Mouse (Mus musculus) neural tube, embryonic 11.5 days (tissue): ENCODE measurements around the gene Qdpr. TPM values are rescaled to one million over a fixed set of nuclear protein-coding genes. Genes with fewer than 3 reads are reported as not detected.
"Not testable (repeated sequence)": the region's sequence is repeated elsewhere in the genome, so short reads cannot be mapped to it uniquely, and the experiment has no call there.

ENCODE experiments used
- ATAC-seq: fragments of 200-750 bp; cut with Nextera tagmentation; 2 replicates; pipeline ENCODE4 v1.8.0; 2017; ENCODE audit warnings: moderate number of reproducible peaks, mild to moderate bottlenecking, moderate TSS enrichment, moderate library complexity; ENCODE audit not compliant: insufficient read depth, low FRiP score, low TSS enrichment
- DNase-seq: peaks from one replicate; pipeline ENCODE4 v3.0.0-alpha.2; 2015; ENCODE audit warnings: low spot score
- H3K27ac ChIP-seq: fragments of 300-500 bp; sonication (generic); 2 replicates; pipeline ENCODE4 v1.5.1; 2014; ENCODE audit warnings: low read depth, mild to moderate bottlenecking, low read length
- H3K27me3 ChIP-seq: fragments of 300-500 bp; sonication (generic); 2 replicates; pipeline ENCODE4 v1.6.1; 2014; ENCODE audit warnings: mild to moderate bottlenecking, low read length, mixed read lengths; ENCODE audit not compliant: control insufficient read depth, insufficient read depth
- H3K36me3 ChIP-seq: fragments of 300-500 bp; sonication (generic); 2 replicates; pipeline ENCODE4 v1.6.1; 2014; ENCODE audit warnings: mild to moderate bottlenecking, low read length, moderate library complexity, mixed read lengths; ENCODE audit not compliant: control insufficient read depth, insufficient read depth
- H3K4me1 ChIP-seq: fragments of 300-500 bp; sonication (generic); 2 replicates; pipeline ENCODE4 v1.6.1; 2014; ENCODE audit warnings: low read length, mixed read lengths; ENCODE audit not compliant: control insufficient read depth, insufficient read depth
- H3K4me2 ChIP-seq: fragments of 300-500 bp; sonication (generic); 2 replicates; pipeline ENCODE4 v1.6.1; 2014; ENCODE audit warnings: low read depth, mild to moderate bottlenecking, moderate library complexity
- H3K4me3 ChIP-seq: fragments of 300-500 bp; sonication (generic); 2 replicates; pipeline ENCODE4 v1.5.1; 2014; ENCODE audit warnings: low read depth, low read length
- H3K9ac ChIP-seq: fragments of 300-500 bp; sonication (generic); 2 replicates; pipeline ENCODE4 v1.6.1; 2014; ENCODE audit warnings: mild to moderate bottlenecking, low read length
- H3K9me3 ChIP-seq: fragments of 300-500 bp; sonication (generic); 2 replicates; pipeline ENCODE4 v1.6.1; 2016; ENCODE audit warnings: low read length; ENCODE audit not compliant: control insufficient read depth
- WGBS: fragments of 180-500 bp; shearing (Covaris S2); extraction: QIAGEN DNeasy Blood & Tissue Kit; methylation state at CpG from one replicate; pipeline ENCODE4 v1.1.7; 2014; 5-methylcytosine and 5-hydroxymethylcytosine counted together
- polyA plus RNA-seq: library from polyadenylated mRNA; unstranded; fragments of >200 nt; fragmentation: Nextera tagmentation; extraction: Ambion mirVana; gene quantifications from 2 replicates; pipeline ENCODE4 v1.2.1, GENCODE M21; 2014

Gene Qdpr
- polyA plus RNA-seq, 1 experiment from 2014 or later = 101 TPM

DNA sequence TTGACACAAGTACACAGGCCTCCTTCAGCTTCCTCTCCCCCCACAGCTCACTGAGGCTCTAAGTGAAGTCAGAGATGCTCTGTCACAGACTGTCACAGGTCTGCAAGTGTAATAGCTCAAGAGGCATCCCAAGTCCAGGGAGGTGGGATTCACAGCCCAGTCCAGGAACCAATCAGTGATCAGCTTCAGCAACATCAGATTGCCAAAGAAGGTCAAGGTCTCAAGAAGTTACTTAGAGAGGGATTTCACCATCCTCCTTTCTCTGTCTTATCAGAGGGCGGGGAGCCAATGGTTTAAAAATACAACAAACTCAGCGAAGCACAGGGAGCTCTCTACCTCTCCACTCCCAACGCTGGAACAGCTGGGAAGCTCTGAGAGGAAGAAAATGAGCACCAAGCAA is 8.9 kb downstream of the Qdpr start:
- Histone ChIP-seq H3K36me3 (peaks cover 3% of the 10 kb centered on the region; the same call in 1 of the 2 replicates), H3K9me3 (no peaks in the 10 kb centered on the region), H3K9ac (no peak overlapping the region), H3K27ac (no peak overlapping the region), H3K27me3 (no peaks in the 10 kb centered on the region), H3K4me1 (no peaks in the 10 kb centered on the region), H3K4me3 (no peak overlapping the region), H3K4me2 (no peak overlapping the region)
- WGBS = 93% methylated on average over 3 of the region's 3 CpGs
- DNase-seq = no peak
- ATAC-seq = no peak

DNA sequence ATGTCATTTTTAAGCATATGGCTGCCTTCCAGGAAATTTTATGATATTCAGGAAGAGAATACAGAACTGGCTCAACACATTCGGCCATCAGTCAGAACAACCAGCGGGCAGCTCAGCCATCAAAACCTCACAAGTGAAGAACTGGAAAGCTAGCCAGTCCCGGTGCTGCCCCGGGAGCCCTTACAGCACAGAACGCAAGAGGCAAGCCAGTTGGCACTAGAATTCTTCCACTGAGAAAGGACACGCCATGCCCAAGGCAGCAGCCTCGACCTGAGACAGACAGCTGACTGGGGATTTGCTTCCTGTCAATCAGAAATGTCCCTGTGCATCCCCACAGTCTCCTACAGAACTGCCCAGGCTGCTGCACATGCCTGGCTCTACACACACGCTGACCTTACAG is 11.7 kb downstream of the Qdpr start:
- H3K9me3 ChIP-seq = no peaks in the 10 kb centered on the region
- no peak overlapping the region for H3K4me3 ChIP-seq
- no peaks in the 10 kb centered on the region for H3K4me1 ChIP-seq
- peaks cover 3% of the 10 kb centered on the region for H3K36me3 ChIP-seq
- H3K27ac ChIP-seq = no peak overlapping the region
- no peak overlapping the region for H3K9ac ChIP-seq
- 89% methylated on average over 8 of the region's 8 CpGs for WGBS
- ATAC-seq (no peak), DNase-seq (no peak)
- H3K4me2 ChIP-seq = no peak overlapping the region
- no peaks in the 10 kb centered on the region for H3K27me3 ChIP-seq

DNA sequence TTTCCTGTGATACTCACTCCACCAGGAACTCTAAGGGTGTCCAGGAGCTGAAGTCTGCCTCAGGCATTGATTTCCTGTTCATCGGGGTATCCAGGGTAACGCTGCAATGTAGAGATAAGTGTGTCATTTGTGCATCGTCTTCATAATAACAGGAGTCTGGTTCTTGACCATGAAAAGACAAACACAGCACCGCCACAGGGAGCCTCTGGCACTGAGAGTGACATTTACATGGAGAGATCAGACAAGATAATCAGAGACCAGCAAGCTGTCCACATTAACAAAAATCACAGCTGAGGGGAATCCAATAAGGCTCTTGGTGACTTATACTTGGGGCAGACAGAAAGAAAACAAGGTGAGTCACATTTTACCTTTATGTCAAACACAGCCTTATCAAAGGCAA is 12.2 kb downstream of the Qdpr start:
- Histone ChIP-seq H3K27me3 (no peaks in the 10 kb centered on the region), H3K27ac (no peak overlapping the region), H3K4me2 (no peak overlapping the region), H3K4me1 (no peaks in the 10 kb centered on the region), H3K9ac (no peak overlapping the region), H3K4me3 (no peak overlapping the region), H3K9me3 (no peaks in the 10 kb centered on the region), H3K36me3 (peaks cover 3% of the 10 kb centered on the region)
- WGBS = 85% methylated on average over 4 of the region's 4 CpGs
- ATAC-seq (no peak), DNase-seq (no peak)

DNA sequence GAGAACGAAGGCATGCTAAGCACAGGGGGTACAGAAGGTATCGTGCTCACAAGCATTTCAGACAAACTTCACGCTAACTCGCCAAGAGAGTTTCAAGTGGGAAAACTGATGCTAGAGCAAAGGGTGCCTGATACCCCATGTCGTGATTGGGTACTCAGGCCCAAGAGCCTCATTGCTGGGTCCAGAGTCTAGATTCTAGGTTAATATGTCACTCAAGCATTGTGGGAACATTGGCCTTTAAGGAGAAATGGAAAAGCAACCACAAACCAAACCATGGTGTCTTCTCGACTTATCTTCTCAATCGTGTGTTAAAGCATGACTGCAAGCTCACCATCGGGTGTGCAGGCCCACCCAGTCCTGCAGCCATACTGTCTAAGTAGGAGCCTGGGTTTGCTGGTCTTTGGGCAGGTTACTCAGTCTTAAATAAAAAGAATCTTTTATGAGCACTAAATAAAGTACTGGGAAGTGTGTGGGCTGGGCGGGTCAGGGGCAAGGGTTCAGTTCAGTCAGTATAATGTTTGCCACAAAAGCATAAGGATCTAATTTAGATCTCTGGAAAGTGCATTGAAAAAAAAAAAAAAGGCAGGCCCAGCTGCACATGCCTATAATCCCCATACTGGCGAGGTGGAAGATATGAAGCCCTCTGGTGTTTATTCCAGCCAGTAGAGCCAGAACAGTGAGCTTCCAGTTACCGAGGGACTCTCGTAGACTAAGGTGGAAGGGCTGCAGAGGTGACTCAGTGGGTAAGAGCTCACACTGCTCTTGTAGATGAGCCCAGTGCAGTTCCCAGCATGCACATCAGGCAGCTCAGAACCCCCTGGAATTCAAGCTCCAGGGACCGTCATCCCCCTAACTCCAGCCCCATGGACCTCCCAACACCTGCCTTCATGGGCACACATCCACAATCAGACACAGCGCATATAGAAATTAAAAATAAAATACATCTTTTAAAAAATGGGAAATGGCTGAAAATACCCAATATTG is 13.8 kb downstream of the Qdpr start:
- H3K36me3 ChIP-seq = peaks cover 3% of the 10 kb centered on the region
- ATAC-seq = no peak
- 92% methylated on average over 14 of the region's 14 CpGs for WGBS
- H3K4me1 ChIP-seq = no peaks in the 10 kb centered on the region
- H3K27ac ChIP-seq = no peak overlapping the region
- DNase-seq = no peak
- no peak overlapping the region for H3K4me2 ChIP-seq
- H3K9ac ChIP-seq = no peak overlapping the region
- no peaks in the 10 kb centered on the region for H3K9me3 ChIP-seq
- no peak overlapping the region for H3K4me3 ChIP-seq
- H3K27me3 ChIP-seq = no peaks in the 10 kb centered on the region

DNA sequence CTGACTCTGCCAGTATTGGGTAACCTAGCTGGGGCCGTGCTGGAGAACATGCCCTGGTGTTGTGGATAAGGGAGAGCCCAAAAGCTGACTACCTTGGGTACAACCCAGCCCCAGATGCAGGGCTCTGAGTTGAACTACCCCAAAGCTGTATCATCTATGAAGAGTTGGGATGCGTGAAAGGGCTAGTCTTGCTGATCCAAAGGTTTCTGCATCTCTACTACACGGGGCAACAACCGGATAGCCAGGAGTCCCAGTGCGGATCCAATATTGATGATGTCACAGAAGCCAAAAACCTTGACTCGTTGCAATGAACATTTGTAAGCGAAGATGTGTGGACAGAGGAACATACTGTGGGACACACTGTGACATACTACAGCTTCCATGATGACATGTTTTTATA is 22.1 kb downstream of the Qdpr start:
- no peak for ATAC-seq

DNA sequence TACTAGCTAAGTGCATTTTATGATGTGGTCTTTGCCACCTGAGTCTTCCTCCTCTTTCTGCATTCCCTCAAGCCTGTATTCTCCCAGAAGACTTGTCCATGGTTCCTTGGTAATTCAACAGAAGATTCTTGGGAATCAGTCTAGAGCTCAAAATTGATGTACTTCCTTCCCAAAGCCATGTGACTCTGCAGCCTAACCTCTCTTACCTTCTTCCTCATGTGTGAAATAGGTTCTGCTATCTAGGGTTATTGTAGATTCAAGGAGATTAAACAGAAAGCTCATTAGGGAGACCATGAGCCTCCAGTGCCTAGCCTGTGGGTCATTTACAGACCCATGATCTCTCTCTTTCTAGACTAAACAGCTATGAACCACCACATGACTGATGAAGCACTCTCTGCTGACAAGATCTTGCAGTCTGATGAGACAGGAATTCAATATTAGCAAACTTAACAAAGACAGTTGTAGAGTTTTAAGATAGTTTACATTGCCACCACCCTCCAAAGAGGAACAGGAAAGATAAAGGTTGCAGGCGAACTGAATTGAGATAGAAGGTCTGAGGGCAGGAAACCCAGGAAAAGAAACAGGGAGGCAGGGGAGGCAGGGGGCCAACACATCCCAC is 23.5 kb downstream of the Qdpr start:
- 94% methylated on average over 1 of the region's 1 CpGs for WGBS
- no peaks in the 10 kb centered on the region for H3K4me1 ChIP-seq
- ATAC-seq (no peak), DNase-seq (no peak)
- no peaks in the 10 kb centered on the region for H3K9me3 ChIP-seq
- no peaks in the 10 kb centered on the region for H3K27me3 ChIP-seq
- H3K9ac ChIP-seq = no peak overlapping the region
- no peak overlapping the region for H3K27ac ChIP-seq
- H3K36me3 ChIP-seq = no peaks in the 10 kb centered on the region
- H3K4me3 ChIP-seq = no peak overlapping the region
- no peak overlapping the region for H3K4me2 ChIP-seq

More for the DNA sequence above, 22.1 kb downstream of the Qdpr start:
- Histone ChIP-seq H3K27me3 (no peaks in the 10 kb centered on the region), H3K4me1 (no peaks in the 10 kb centered on the region), H3K4me2 (no peak overlapping the region), H3K9me3 (no peaks in the 10 kb centered on the region), H3K4me3 (no peak overlapping the region), H3K36me3 (no peaks in the 10 kb centered on the region), H3K9ac (no peak overlapping the region), H3K27ac (no peak overlapping the region)
- 91% methylated on average over 7 of the region's 7 CpGs for WGBS
- no peak for DNase-seq

DNA sequence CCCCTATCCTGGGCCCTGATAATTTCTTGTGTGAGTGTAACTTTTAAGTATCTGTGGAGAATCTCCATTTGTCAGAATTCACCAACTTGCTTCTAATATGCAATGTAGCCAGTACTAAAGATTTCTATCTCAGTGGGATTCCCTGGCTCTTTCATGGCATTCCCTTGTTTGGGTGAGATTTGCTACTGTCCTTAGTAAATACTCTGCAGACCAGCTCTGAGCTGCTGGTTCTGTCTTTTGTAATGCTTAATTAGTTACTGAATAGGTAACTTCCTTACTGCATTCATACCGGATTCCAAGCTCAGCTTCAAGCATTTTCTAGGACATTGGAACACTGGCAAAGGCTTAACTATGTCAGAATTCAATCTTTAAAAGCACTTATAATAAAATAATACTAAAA is 24.3 kb downstream of the Qdpr start:
- not testable (repeated sequence) for H3K9ac ChIP-seq, H3K9me3 ChIP-seq, DNase-seq, H3K4me2 ChIP-seq, H3K4me1 ChIP-seq, H3K4me3 ChIP-seq, H3K27me3 ChIP-seq, H3K27ac ChIP-seq, ATAC-seq, H3K36me3 ChIP-seq
- 58% methylated on average over 1 of the region's 1 CpGs for WGBS

DNA sequence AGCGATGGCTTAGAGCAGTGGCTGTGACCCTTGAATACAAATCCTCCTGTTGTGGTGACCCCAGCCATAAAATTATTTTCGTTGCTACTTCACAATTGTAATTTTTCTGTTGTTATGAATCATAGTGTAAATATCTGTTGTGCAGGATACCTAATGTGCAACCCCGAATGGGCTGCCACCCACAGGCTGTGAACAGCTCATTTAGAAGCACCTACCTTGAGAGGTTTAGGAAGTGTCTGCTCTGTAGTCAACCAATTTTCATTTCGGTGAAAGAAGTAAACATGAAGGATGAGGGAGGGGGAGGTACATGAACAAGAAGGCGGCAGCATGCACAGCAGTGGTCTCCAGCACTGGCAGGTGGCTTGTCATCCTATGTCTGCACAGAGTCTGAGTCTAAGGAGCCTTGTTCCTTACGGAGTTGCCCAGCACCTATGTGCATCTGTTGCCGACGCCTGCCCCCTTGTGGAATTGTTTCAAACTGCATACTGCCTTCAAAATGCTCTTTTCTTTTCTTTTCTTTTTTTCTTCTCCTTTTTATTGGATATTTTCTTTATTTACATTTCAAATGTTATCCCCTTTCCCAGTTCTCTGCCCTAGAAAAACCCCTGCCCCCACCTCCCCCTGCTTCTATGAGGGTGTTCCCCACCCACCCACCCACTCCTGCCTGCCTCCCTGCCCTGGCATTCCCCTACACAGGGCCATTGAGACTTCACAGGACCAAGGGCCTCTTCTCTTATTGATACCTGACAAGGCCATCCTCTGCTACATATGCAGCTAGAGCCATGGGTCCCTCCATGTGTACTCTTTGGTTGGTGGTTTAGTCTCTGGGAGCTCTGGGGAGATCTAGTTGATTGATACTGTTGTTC is 25.8 kb downstream of the Qdpr start:
- Histone ChIP-seq H3K4me2 (no peak overlapping the region), H3K36me3 (no peaks in the 10 kb centered on the region), H3K9me3 (no peaks in the 10 kb centered on the region), H3K4me3 (no peak overlapping the region), H3K27ac (no peak overlapping the region), H3K27me3 (no peaks in the 10 kb centered on the region), H3K9ac (no peak overlapping the region), H3K4me1 (no peaks in the 10 kb centered on the region)
- DNase-seq = peak; percentile 63
- peak; percentile 76 for ATAC-seq
- 43% methylated on average over 8 of the region's 8 CpGs for WGBS
